Mouse (Mus musculus) gastrocnemius, adult 8-10 months (tissue): ENCODE data around the gene Hemk1. TPM values are rescaled to one million over a fixed set of nuclear protein-coding genes. Genes with fewer than 3 reads are reported as not detected.

Experiments
- DNase-seq, 2 experiments: peaks; one replicate each; pipeline ENCODE4 v3.0.0; 2022; ENCODE audit warnings: low spot score in 2 of 2
- total RNA-seq, 4 experiments: library from RNA; stranded (reverse); gene quantifications; 2 replicates each; pipeline ENCODE4 v1.2.4; 2022

Hemk1 gene
- total RNA-seq, 4 experiments from 2014 or later = 9.6 to 16.3 (median 11.7) TPM

- no peak for DNase-seq
Measured at GRCm38 (mm10) chr9:107296041-107296440, 42.1 kb downstream of the Hemk1 start.

DNA sequence AAGGTAGTCTGAATTCAATTTTAAA, 42.3 kb downstream of the Hemk1 start, which contains the start of gene Cish:
Gene Cish (plus strand): TSS at position 11 of the 25 bp plus-strand sequence.
- DNase-seq = no peak

DNA sequence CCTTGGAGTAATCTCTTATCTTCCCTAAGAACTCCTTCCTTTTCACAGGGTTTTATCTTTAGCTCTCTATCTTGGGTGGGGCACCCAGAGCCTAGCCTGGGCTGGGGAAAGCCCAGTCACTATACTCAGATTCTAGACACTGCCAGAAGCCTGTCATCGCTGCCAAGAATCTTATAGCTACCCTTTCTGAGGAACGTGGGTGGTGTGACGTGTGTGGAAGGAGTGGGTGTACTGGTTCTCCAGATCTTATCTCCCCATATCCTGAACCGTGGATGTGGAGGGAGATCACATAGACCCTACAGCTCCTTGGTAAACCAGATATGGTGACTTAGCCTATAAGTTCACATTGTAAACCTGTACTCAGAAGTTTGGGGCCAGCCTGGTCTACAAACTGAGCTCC, 42.5 kb downstream of the Hemk1 start:
- no peak for DNase-seq

DNA sequence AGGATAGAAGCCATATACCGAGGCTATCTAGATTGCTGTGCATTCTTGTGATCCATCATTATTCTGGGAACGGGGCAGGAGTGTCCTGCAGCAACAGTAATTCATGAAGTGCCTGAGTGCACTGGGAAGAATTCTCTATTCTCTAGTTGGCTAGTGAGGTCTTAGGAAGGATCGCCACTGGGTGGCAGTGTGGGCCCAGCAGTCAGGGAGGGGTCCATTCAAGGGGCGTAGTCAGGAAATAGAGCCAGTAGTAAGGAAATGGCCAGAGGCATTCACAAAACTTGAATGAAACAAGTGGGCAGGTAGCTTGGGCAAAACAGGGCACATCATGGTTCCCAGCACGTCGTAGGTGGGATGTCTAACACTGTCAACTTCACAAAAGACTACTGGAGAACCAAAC, 43.9 kb downstream of the Hemk1 start:
- peak; percentile 62 to 63 for DNase-seq

GRCm38 (mm10) chr9:107290897-107291296, 47.3 kb downstream of the Hemk1 start:
- DNase-seq = peak; percentile 71 to 79

DNA sequence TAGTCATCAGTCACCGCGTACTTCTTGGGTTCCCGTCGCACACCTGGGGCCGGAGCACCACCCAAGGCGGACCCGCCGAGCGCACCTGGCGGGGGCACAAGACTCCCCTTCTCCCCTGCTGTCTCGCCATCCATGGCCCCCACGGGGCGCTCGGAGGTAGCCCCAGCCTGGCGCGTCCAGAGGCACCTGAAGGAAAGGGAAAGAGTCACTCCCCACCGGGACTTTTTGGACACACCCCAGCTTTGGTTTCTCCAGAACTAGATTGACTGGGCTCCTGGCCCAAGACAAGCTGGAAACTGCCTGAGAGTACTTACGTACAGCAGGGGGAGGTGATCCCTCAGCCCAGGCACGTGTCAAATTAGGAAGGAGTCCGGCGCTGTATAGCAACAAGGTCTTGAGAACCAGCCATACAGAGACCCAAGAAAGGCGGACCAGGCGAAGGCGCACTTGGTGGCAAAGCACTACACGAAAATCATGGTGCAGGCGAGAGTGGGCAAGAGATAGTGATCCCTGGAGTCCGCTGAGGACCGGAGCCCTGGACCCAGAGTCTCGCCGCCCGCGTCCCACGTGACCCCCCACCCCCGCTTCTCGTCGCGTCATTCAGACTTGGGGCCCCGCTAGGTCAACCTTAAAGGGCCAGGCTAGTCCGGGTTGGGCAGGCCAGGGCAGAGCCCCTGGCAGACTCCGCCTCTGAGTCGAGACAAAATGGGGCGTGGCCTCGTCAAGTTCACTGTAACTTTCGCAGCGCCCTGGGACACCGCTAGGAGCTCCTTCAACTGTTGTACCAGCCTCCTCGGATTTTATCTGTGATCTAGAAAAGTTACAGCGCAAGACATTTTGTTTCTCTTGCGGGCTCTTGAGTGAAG, 48.7 kb downstream of the Hemk1 start, which contains the start of gene Mapkapk3:
Gene Mapkapk3 (minus strand): TSS at position 667 of the 866 bp plus-strand sequence.
- DNase-seq = peak; percentile 87 to 92

DNA sequence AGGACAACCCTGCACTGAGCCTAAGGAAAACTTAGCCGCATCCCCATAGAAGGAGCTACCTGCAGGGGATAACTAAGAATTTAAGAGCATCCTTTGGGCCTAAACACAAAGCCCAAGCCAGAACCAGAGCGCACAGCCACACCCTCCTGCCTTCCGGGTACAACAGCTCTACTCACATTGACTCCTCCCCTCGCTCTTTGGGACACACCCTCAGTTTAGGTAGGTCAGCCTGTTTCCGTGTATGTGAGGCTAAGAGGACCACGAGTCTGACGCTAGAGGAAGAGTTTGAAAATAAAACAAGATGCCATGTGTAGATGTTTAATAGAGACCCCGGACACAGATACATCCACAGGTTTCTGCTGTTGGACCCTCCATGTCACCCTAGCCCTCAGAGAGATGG, 49.4 kb downstream of the Hemk1 start:
- no peak for DNase-seq

DNA sequence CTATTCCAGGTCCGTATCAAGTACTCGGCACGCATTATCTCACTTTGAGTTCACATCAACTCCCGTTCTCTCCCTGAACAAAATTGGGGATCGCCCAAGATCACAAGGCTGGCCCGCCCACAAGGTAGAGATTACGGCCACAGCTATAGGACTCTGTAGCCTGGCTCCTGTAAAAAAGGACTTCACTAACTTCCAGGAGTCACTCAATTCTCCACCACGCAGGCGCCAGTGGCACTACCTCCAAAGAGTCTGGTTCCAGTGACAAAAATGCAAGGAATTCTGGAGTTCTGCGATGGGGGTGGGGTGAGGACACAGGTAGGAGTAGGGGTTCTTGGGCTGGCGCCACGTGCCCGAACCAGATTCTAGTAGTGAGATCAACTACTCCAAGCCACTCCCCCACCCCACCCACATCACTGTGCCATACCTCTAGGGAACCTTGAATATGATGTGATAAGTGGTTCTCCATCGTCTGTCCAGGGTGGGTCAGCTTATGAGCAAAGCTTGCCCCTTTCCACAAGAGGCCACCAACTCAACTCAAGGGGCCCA, 50.0 kb downstream of the Hemk1 start:
- DNase-seq = no peak

GRCm38 (mm10) chr9:107287294-107287693, 50.9 kb downstream of the Hemk1 start:
- no peak for DNase-seq

- DNase-seq = no peak
Measured at GRCm38 (mm10) chr9:107285009-107285408, 53.1 kb downstream of the Hemk1 start.

DNA sequence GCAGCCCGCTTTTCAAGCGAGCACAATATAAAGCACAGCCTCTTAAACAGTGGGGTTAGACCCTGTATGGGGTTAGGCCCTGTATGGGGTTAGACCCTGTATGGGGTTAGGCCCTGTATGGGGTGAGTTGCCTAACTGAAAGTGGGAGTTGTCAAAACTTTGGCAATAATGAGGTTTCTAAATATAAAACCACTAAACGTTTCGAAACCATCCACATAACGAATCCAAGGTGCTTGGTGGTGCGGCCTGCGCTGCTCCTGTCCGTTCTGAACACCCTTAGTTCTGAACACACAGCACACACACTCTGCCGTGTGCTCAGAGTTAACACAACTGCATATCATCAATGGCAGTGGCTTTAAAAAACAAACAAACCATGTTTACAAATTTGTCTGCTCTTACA, 55.2 kb downstream of the Hemk1 start:
- DNase-seq = no peak

- DNase-seq = no peak
Measured at GRCm38 (mm10) chr9:107281241-107281987, 56.7 kb downstream of the Hemk1 start.

GRCm38 (mm10) chr9:107280322-107281027, 57.7 kb downstream of the Hemk1 start:
- DNase-seq = no peak

DNA sequence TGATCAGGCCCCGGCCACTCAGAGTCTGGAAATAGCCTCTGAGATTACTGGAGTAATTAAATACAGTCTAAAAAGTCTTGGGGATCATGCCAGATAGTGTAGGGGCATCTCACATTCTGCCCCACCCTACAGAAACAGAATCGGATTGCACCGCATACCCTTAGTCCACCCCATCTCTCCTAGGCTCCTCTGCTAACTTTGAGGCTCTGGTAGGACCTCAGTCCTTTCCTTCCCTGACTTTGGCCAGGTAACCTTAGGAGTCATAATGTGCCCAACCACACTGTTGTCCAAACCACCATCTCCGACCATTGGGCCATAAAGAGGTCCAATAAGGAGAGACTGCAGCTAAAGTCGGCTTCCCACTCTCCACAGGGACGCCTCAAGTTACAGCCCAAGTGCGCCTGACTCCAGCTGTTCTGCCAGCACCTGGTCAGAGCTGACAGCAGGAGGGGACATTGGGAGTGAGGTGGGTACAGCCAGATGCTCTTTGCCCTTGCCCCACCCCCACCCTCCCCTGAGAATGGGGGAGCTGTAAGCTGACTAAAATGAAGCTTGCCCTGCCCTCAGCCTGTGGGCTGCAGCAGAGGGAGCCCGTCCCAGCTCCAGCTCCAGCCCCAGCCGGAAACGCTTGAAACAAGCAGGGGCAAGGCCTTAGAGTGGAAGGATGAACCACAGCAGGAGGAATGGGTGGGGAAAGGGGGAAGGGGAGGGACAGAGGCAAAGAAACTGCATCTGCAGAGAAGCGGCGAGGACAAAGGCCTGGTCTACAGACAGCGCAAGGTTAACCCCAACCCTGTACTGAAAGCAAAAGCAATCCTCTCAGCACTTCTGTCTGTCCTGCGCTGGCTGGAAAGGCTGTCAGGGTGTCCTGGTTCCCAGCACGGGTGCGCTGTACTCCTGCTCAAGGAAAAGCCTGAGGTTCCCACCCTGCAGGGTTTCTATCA, 58.5 kb downstream of the Hemk1 start:
- DNase-seq = peak; percentile 48 to 74

- peak; percentile 39 to 53 for DNase-seq
Measured at GRCm38 (mm10) chr9:107278527-107279377, 59.4 kb downstream of the Hemk1 start.

GRCm38 (mm10) chr9:107278126-107278525, 60.0 kb downstream of the Hemk1 start:
- no peak for DNase-seq

- no peak for DNase-seq
Measured at GRCm38 (mm10) chr9:107277603-107278002, 60.5 kb downstream of the Hemk1 start.
